Mouse (Mus musculus) ZHBTc4 (cell line): ENCODE data around the gene Adam3.

Source experiments
- DNase-seq: peaks from one replicate; pipeline ENCODE4 v3.0.0-alpha.2; 2011; ENCODE audit warnings: low read depth, low spot score

Gene Adam3

DNA sequence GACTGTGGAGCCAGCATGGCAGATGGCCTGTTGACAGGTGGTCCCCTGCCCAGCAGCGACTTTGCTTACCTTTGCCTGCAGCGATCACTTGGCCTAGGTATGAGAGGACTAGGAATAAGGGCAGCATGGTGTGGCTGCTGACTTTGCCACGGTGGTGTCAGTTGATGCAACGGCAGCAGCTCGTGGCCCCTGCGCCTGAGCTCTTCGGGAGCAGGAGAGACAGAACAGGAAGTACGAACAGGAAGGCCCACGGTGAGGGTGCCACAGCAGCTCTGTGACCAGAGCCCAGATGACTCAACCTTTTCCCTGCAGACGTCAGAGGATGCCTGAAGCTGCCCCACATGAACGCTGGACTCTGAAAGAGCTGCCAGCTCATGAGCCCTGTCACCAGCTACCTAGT, at the start of gene Adam3:
TSS of gene Adam3 (minus strand) at position 223 of the 400 bp plus-strand sequence.
- DNase-seq: no peak

DNA sequence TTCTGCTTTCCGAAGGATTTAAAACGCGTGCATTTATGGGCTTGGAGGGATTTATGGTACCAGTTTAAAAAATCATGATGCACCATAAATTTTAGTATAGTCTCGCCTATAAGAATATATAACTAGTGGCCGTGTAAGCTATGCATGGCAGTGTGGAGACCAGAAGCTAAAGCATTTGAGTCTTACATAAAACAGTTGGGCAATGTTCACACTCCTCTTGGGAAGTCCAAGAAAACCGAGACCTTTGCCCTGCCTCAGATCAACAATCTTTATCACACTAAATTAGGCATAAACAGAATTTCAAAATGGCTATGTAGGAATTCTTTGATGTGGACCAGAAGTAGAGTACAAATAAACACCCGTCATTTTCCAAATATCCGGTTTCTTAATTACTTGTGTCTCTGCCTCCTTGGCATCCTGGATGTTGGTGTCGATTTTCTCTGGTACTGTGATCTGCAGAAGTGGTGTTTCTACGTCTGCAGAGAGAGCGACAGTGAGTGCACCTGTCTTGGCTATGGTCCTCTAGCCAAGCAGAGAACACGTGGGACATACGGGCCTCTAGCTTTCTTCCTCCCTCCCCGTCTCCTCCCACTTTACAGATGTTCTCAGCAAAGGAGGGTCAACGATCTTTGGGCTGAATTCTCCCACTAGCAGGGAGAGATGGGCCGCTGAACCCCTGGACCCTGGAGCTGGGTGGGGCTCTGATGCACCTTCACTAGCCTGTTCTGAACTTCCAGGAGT, 596 bp downstream of the Adam3 start:
- no peak for DNase-seq
